Mouse (Mus musculus) forebrain, embryonic 15.5 days (tissue): ENCODE results near the gene Wnt16. TPM values are rescaled to one million over a fixed set of nuclear protein-coding genes. Genes with fewer than 3 reads are reported as not detected.

ENCODE experiments used
- ATAC-seq: fragments of 200-750 bp; cut with Nextera tagmentation; replicated peaks from 2 replicates; pipeline ENCODE4 v1.8.0; 2017; ENCODE audit warnings: mild to moderate bottlenecking, moderate TSS enrichment, moderate library complexity
- H3K27ac ChIP-seq: fragments of 300-500 bp; sonication (generic); replicated peaks from 2 replicates; pipeline ENCODE4 v1.5.1; 2015; ENCODE audit warnings: mild to moderate bottlenecking, inconsistent platforms
- H3K27me3 ChIP-seq: fragments of 300-500 bp; sonication (generic); 2 replicates; pipeline ENCODE4 v1.6.1; 2015; ENCODE audit warnings: inconsistent platforms
- H3K36me3 ChIP-seq: fragments of 300-500 bp; sonication (generic); 2 replicates; pipeline ENCODE4 v1.6.1; 2015; ENCODE audit warnings: mild to moderate bottlenecking, inconsistent platforms
- H3K4me1 ChIP-seq: fragments of 300-500 bp; sonication (generic); 2 replicates; pipeline ENCODE4 v1.6.1; 2015; ENCODE audit warnings: inconsistent platforms
- H3K4me2 ChIP-seq: fragments of 300-500 bp; sonication (generic); replicated peaks from 2 replicates; pipeline ENCODE4 v1.6.1; 2015; ENCODE audit warnings: mild to moderate bottlenecking, inconsistent platforms
- H3K4me3 ChIP-seq: fragments of 300-500 bp; sonication (generic); 2 replicates; pipeline ENCODE4 v1.5.1; 2015; ENCODE audit warnings: mild to moderate bottlenecking, inconsistent platforms
- H3K9ac ChIP-seq: fragments of 300-500 bp; sonication (generic); replicated peaks from 2 replicates; pipeline ENCODE4 v1.6.1; 2015; ENCODE audit warnings: mild to moderate bottlenecking, inconsistent platforms
- H3K9me3 ChIP-seq: fragments of 300-500 bp; sonication (generic); 2 replicates; pipeline ENCODE4 v1.6.1; 2016; ENCODE audit warnings: inconsistent platforms
- WGBS: fragments of 180-500 bp; shearing (Covaris S2); methylation state at CpG from one replicate; pipeline ENCODE4 v1.1.7; 2015; ENCODE audit warnings: mixed read lengths; 5-methylcytosine and 5-hydroxymethylcytosine counted together
- polyA plus RNA-seq: library from polyadenylated mRNA; unstranded; fragments of >200 nt; fragmentation: Nextera tagmentation; extraction: Ambion mirVana; gene quantifications from 2 replicates; pipeline ENCODE4 v1.2.1, GENCODE M21; 2015

The Wnt16 gene
- polyA plus RNA-seq, 1 experiment from 2014 or later: 0.36 TPM

GRCm38 (mm10) chr6:22282405-22282804 lies 5.6 kb upstream of the Wnt16 start:
- no peaks in the 10 kb centered on the region for H3K9me3 ChIP-seq
- H3K27ac ChIP-seq: no peak overlapping the region
- H3K4me1 ChIP-seq: peaks cover 8% of the 10 kb centered on the region
- no peak for ATAC-seq
- 91% methylated on average over 4 of the region's 4 CpGs for WGBS
- H3K9ac ChIP-seq: no peak overlapping the region
- H3K36me3 ChIP-seq: no peaks in the 10 kb centered on the region
- H3K27me3 ChIP-seq: 0 out of 2 replicates have a peak, but pooled peaks cover 6% of the 10 kb centered on the region
- H3K4me3 ChIP-seq: no peak overlapping the region
- H3K4me2 ChIP-seq: no peak overlapping the region

GRCm38 (mm10) chr6:22288737-22289460 lies 872 bp downstream of the Wnt16 start:
- peak; percentile 80 for ATAC-seq
- H3K27me3 ChIP-seq: peaks cover 44% of the 10 kb centered on the region
- no peaks in the 10 kb centered on the region for H3K9me3 ChIP-seq
- no peak overlapping the region for H3K27ac ChIP-seq
- peak overlapping the region; percentile 76 for H3K4me2 ChIP-seq
- H3K36me3 ChIP-seq: no peaks in the 10 kb centered on the region
- WGBS: under 1% methylated on average over 38 of the region's 38 CpGs
- peaks cover 21% of the 10 kb centered on the region for H3K4me1 ChIP-seq
- H3K4me3 ChIP-seq: peak overlapping the region; percentile 43
- 0 out of 2 replicates have a peak overlapping the region, but pooled peaks have one; percentile 31 for H3K9ac ChIP-seq

- ATAC-seq: no peak
- no peak overlapping the region for H3K27ac ChIP-seq
- WGBS: 3% methylated on average over 21 of the region's 21 CpGs
- no peak overlapping the region for H3K9ac ChIP-seq
- H3K9me3 ChIP-seq: no peaks in the 10 kb centered on the region
- H3K4me3 ChIP-seq: peak overlapping the region; percentile 43
- no peaks in the 10 kb centered on the region for H3K36me3 ChIP-seq
- peaks cover 44% of the 10 kb centered on the region for H3K27me3 ChIP-seq
- peak overlapping the region; percentile 76 for H3K4me2 ChIP-seq
- peaks cover 21% of the 10 kb centered on the region for H3K4me1 ChIP-seq
These were observed 1.5 kb downstream of the Wnt16 start for GRCm38 (mm10) chr6:22289461-22290021.

- Histone ChIP-seq H3K9ac (no peak overlapping the region), H3K9me3 (no peaks in the 10 kb centered on the region), H3K27ac (no peak overlapping the region), H3K4me1 (peaks cover 21% of the 10 kb centered on the region), H3K4me3 (no peak overlapping the region), H3K27me3 (peaks cover 44% of the 10 kb centered on the region), H3K4me2 (no peak overlapping the region), H3K36me3 (no peaks in the 10 kb centered on the region)
- WGBS: 77% methylated on average over 8 of the region's 8 CpGs
- ATAC-seq: no peak
These were observed 2.8 kb downstream of the Wnt16 start for GRCm38 (mm10) chr6:22290790-22291189.

GRCm38 (mm10) chr6:22292056-22292455 lies 4.0 kb downstream of the Wnt16 start:
- Histone ChIP-seq H3K9ac (no peak overlapping the region), H3K27me3 (peaks cover 38% of the 10 kb centered on the region), H3K9me3 (no peaks in the 10 kb centered on the region), H3K4me2 (no peak overlapping the region), H3K4me3 (no peak overlapping the region), H3K4me1 (peaks cover 21% of the 10 kb centered on the region), H3K36me3 (no peaks in the 10 kb centered on the region), H3K27ac (no peak overlapping the region)
- 55% methylated on average over 4 of the region's 4 CpGs for WGBS
- no peak for ATAC-seq

- no peak overlapping the region for H3K27ac ChIP-seq
- WGBS: 17% methylated on average over 3 of the region's 3 CpGs
- peaks cover 28% of the 10 kb centered on the region for H3K27me3 ChIP-seq
- ATAC-seq: no peak
- H3K9ac ChIP-seq: no peak overlapping the region
- H3K9me3 ChIP-seq: no peaks in the 10 kb centered on the region
- H3K4me3 ChIP-seq: no peak overlapping the region
- peaks cover 9% of the 10 kb centered on the region for H3K4me1 ChIP-seq
- H3K36me3 ChIP-seq: no peaks in the 10 kb centered on the region
- no peak overlapping the region for H3K4me2 ChIP-seq
These were observed 5.9 kb downstream of the Wnt16 start for GRCm38 (mm10) chr6:22293922-22294321.

GRCm38 (mm10) chr6:22297028-22297427 lies 9.0 kb downstream of the Wnt16 start:
- 87% methylated on average over 6 of the region's 6 CpGs for WGBS
- Histone ChIP-seq H3K27ac (no peak overlapping the region), H3K4me2 (no peak overlapping the region), H3K4me3 (no peak overlapping the region), H3K9ac (no peak overlapping the region), H3K36me3 (no peaks in the 10 kb centered on the region; the same call in 1 of the 2 replicates), H3K27me3 (peaks cover 6% of the 10 kb centered on the region; the same call in 1 of the 2 replicates), H3K9me3 (no peaks in the 10 kb centered on the region), H3K4me1 (no peaks in the 10 kb centered on the region)
- no peak for ATAC-seq

GRCm38 (mm10) chr6:22298059-22298458 lies 10.0 kb downstream of the Wnt16 start:
- 67% methylated on average over 14 of the region's 14 CpGs for WGBS
- Histone ChIP-seq H3K4me1 (no peaks in the 10 kb centered on the region), H3K9me3 (no peaks in the 10 kb centered on the region), H3K4me3 (no peak overlapping the region), H3K27me3 (peaks cover 4% of the 10 kb centered on the region; the same call in 1 of the 2 replicates), H3K4me2 (no peak overlapping the region), H3K9ac (no peak overlapping the region), H3K36me3 (no peaks in the 10 kb centered on the region; the same call in 1 of the 2 replicates), H3K27ac (no peak overlapping the region)
- ATAC-seq: no peak

GRCm38 (mm10) chr6:22325364-22326072 lies 37.5 kb downstream of the Wnt16 start:
- H3K4me2 ChIP-seq: no peak overlapping the region
- ATAC-seq: peak; percentile 70
- 53% methylated on average over 13 of the region's 13 CpGs for WGBS
- no peaks in the 10 kb centered on the region for H3K9me3 ChIP-seq
- no peak overlapping the region for H3K27ac ChIP-seq
- peaks cover 6% of the 10 kb centered on the region; the same call in 1 of the 2 replicates for H3K36me3 ChIP-seq
- peaks cover 3% of the 10 kb centered on the region; the same call in 1 of the 2 replicates for H3K4me1 ChIP-seq
- H3K4me3 ChIP-seq: no peak overlapping the region
- H3K9ac ChIP-seq: no peak overlapping the region
- no peaks in the 10 kb centered on the region for H3K27me3 ChIP-seq

- Histone ChIP-seq H3K27me3 (no peaks in the 10 kb centered on the region), H3K36me3 (no peaks in the 10 kb centered on the region; the same call in 1 of the 2 replicates), H3K4me2 (no peak overlapping the region), H3K4me1 (peaks cover 3% of the 10 kb centered on the region; the same call in 1 of the 2 replicates), H3K4me3 (no peak overlapping the region), H3K27ac (no peak overlapping the region), H3K9me3 (no peaks in the 10 kb centered on the region), H3K9ac (no peak overlapping the region)
- no peak for ATAC-seq
- WGBS: 82% methylated on average over 4 of the region's 4 CpGs
These were observed 38.3 kb downstream of the Wnt16 start for GRCm38 (mm10) chr6:22326289-22326688.

GRCm38 (mm10) chr6:22327091-22327490 lies 39.1 kb downstream of the Wnt16 start:
- H3K9me3 ChIP-seq: no peaks in the 10 kb centered on the region
- H3K4me3 ChIP-seq: no peak overlapping the region
- no peak overlapping the region for H3K27ac ChIP-seq
- no peaks in the 10 kb centered on the region for H3K36me3 ChIP-seq
- no peaks in the 10 kb centered on the region for H3K27me3 ChIP-seq
- H3K4me2 ChIP-seq: no peak overlapping the region
- peaks cover 3% of the 10 kb centered on the region; the same call in 1 of the 2 replicates for H3K4me1 ChIP-seq
- ATAC-seq: no peak
- no peak overlapping the region for H3K9ac ChIP-seq
- WGBS: 58% methylated on average over 4 of the region's 4 CpGs

GRCm38 (mm10) chr6:22327931-22328330 lies 39.9 kb downstream of the Wnt16 start:
- 76% methylated on average over 8 of the region's 8 CpGs for WGBS

More at GRCm38 (mm10) chr6:22327931-22328330, 39.9 kb downstream of the Wnt16 start:
- H3K9me3 ChIP-seq: no peaks in the 10 kb centered on the region
- no peak overlapping the region for H3K9ac ChIP-seq
- H3K4me1 ChIP-seq: peaks cover 3% of the 10 kb centered on the region; the same call in 1 of the 2 replicates
- no peak for ATAC-seq
- H3K27me3 ChIP-seq: no peaks in the 10 kb centered on the region
- H3K36me3 ChIP-seq: no peaks in the 10 kb centered on the region
- no peak overlapping the region for H3K4me2 ChIP-seq
- no peak overlapping the region for H3K4me3 ChIP-seq
- no peak overlapping the region for H3K27ac ChIP-seq
